Mouse (Mus musculus) fibroblast of lung, adult 2 months (primary cell): ENCODE data around the gene Mtcl1.

Experiments
- DNase-seq: peaks from one replicate; pipeline ENCODE4 v3.0.0-alpha.2; 2011; ENCODE audit warnings: low read depth

Mtcl1 gene

DNA sequence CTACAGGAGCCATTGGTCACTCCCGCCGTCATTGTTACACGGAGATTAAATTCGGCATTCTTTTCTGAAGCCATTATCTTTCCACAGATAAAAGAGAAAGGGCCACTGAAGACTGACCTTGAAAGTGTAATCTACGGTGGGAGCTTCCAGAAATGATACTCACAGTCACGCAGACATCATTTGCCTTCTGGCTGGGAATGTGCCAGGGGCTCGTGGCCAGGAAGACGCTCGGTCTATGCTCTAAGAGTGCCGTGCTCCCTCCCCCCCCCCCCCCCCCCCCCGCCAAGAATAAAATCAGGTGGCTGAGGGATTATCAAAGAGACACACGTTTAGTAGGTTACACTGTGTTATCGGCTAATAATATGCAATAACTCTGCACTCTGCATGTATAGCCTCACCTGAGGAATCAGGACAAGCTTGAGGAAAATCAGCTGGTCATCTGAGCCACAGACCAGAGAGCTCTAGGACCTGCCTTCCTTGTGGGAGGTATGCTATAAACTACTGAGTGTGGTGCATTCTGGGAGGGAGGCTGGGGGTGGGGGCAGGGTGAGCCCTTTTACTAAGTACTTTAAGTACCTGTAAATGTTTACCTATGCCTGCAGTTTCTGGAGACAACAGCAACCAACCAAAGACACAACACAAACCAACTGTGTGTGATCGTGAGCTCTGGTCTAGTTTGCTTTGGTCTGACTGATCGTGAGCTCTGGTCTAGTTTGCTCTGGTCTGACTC is 87.1 kb downstream of the Mtcl1 start:
- DNase-seq, result no peak

- DNase-seq, result peak; percentile 40
Observed at GRCm38 (mm10) chr17:66358026-66358978, 91.2 kb downstream of the Mtcl1 start.

GRCm38 (mm10) chr17:66357171-66358025 is 92.2 kb downstream of the Mtcl1 start:
- no peak for DNase-seq

GRCm38 (mm10) chr17:66353907-66354306 is 95.6 kb downstream of the Mtcl1 start:
- DNase-seq, result no peak

DNA sequence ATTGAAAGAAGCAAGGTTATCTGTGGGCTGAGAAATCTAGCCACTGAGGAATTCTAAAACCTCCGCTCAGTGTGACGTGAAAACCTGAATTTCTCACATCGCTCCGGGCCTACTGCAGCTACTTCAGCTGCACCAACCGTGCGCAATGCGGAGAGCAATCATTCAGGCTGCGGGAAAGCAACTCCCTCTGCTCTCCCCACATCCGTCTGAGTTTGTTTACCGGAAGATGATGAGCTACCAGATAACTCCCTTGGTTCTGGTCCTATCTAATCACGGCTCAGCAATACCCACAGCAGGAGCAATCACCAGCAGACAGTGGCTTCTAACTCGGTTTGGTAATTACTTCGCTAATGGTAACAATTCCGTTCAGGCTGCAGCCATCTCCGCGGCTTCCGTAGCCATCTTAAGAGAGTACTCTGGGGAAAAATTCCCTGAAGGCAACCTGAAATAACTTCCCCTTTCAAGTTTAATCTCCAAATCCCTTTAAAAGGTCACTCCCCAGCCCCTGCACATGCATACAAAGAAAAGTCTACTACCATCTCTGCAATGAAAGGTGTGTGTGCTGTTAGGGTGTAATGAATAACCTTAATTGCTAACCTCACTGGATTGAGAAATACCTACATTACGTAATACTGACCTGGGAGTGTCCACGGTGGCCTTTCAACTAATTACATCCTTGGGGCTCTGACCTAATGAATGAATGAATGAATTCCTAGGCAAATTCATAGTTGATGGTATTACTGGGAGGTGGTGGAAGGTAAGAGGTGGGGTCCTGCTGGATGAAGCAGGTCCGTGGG is 96.5 kb downstream of the Mtcl1 start:
- no peak for DNase-seq

- DNase-seq, result peak; percentile 64
Observed at GRCm38 (mm10) chr17:66352219-66352618, 97.3 kb downstream of the Mtcl1 start.

GRCm38 (mm10) chr17:66350689-66351088 is 98.9 kb downstream of the Mtcl1 start:
- no peak for DNase-seq

DNA sequence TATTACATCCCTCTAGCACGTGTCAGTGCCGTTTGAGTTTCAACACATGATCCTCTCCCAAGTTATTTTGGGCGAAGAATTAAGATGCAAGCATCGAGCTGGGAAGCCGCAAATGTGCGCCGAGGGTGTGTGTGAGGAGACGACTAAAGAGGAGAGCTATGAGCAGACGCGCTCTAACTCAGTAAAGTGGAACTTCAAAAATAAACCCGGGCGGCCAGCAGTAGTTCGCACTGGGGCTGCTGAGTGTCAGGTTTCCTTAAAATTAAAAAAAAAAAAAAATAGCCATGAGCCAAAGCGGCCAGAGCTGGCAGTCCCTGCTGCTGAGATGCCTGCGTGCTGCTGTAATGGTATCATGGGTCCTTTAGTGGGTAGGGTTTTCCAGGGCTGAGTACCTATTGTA is 99.4 kb downstream of the Mtcl1 start:
- peak; percentile 28 for DNase-seq

- DNase-seq, result no peak
Observed at GRCm38 (mm10) chr17:66346378-66346777, 103.2 kb downstream of the Mtcl1 start.

DNA sequence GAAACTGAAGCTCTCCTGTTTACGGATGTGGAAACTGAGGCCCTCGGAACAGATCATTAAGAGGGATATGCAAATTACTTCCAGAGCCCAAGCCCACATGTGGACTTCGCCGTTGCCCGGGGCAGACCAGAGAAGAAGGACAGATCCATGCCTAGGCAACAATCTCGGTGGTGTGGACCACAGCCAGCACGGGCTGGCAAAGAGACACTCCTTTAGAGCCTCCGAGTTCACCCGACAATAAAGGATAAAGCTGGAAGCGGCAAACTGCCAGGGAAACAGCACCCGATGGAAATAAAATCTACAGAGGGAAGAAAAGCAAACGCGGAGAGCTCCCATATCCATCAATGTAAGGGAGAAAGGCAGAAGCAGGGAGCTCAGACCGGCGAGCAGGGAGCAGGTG is 103.9 kb downstream of the Mtcl1 start:
- no peak for DNase-seq

DNA sequence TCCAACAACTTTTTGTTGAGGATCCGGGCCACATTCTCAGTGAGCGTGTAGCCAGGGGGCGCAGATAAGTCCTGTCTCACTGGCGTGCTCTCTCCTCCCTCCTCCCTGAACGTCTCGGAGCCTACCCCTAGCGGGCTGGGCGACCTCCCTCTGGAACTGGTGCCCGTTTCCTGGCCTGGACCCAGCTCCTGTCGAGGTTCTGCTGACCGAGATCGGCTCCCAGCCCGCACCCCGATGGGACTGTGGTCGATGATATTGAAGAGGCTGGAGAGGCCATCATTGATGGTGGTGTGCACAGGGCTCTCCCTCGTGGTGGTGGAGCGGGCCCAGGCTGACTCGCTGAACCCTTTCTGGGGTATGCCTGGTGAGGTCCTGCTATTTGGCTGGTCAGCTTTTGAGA is 106.6 kb downstream of the Mtcl1 start:
- no peak for DNase-seq

GRCm38 (mm10) chr17:66341670-66342069 is 107.9 kb downstream of the Mtcl1 start:
- no peak for DNase-seq

DNA sequence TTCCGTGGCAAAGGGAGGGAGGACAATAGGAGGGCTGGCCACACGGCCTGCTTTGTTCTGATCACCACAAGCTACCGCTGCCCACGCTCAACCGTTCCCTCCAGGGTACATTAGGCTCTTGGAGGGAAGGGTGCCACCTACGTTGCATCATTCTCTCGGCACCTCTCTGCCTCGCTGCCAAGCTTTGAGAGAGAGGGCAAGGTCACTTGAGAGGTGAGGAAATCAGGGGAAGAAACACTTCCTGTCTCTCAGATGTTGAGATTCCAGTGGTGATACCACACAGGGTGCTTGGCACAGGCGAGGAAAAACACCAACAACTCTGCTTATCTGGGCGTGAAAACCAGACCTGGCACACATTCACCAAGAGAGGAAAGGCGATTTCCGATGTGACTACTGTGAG is 108.8 kb downstream of the Mtcl1 start:
- no peak for DNase-seq

GRCm38 (mm10) chr17:66337929-66338328 is 111.6 kb downstream of the Mtcl1 start:
- DNase-seq, result no peak

DNA sequence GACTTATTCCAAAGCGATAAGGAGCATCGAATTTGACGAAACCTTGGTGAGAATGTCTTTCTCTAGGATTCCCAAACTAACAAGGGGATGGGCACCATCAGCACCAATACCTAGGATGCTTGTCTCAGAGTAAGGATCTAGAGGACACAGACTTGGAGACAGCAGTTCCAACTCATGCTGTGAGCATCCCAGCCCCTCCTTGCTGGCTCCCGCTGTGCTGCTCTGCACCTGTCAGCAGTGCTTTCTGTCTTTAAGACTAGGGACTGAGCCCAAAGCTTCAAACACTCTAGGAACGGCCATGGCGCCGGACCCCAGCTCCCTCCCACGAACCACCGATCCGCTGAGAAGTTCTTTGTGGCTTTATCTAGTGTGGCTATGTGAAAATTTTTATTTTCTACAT is 114.0 kb downstream of the Mtcl1 start:
- DNase-seq, result no peak

- DNase-seq, result no peak
Observed at GRCm38 (mm10) chr17:66334894-66335293, 114.7 kb downstream of the Mtcl1 start.

- no peak for DNase-seq
Observed at GRCm38 (mm10) chr17:66331207-66331606, 118.3 kb downstream of the Mtcl1 start.

GRCm38 (mm10) chr17:66326552-66327045 is 123.0 kb downstream of the Mtcl1 start:
- no peak for DNase-seq

- no peak for DNase-seq
Observed at GRCm38 (mm10) chr17:66326204-66326545, 123.4 kb downstream of the Mtcl1 start.

- DNase-seq, result no peak
Observed at GRCm38 (mm10) chr17:66325440-66326203, 123.9 kb downstream of the Mtcl1 start.

GRCm38 (mm10) chr17:66324836-66325235 is 124.7 kb downstream of the Mtcl1 start:
- no peak for DNase-seq
